Mouse (Mus musculus) lung, postnatal 25 days (tissue): Measurements from ENCODE around the gene Nuak2.

Experiments
- DNase-seq: peaks from one replicate; pipeline ENCODE4 v3.0.0; 2022; ENCODE audit warnings: low spot score

The Nuak2 gene

GRCm38 (mm10) chr1:132377811-132378210 is 61.9 kb downstream of the Nuak2 start:
- no peak for DNase-seq

- DNase-seq, result no peak
These were observed 64.7 kb downstream of the Nuak2 start for GRCm38 (mm10) chr1:132380550-132381100.

- no peak for DNase-seq
These were observed 66.0 kb downstream of the Nuak2 start for GRCm38 (mm10) chr1:132381929-132382328.
